In genomic region chrX:135559665-135560064, GRCm38 (mm10) we compare ENCODE assay signal across 10 mouse cellular contexts. TPM values are rescaled to one million over a fixed set of nuclear protein-coding genes. Genes with fewer than 3 reads are reported as not detected.
A peak's percentile ranks its signal among the peaks of the same experiment; 100 is the strongest.
DNase-seq lines count a peak whose midpoint lies in the region; ATAC-seq and TF ChIP-seq lines count a peak whose summit lies in the region.
"Not testable (repeated sequence)": the region's sequence is repeated elsewhere in the genome, so short reads cannot be mapped to it uniquely, and the experiment has no call there.
"Had no signal": no experiment of that assay in that cellular context is flagged by ENCODE, and none has a peak within 500 bp of the region (broad histone marks: within the 10 kb centered on the region; RNA-seq: fewer than 3 reads in every experiment).

No protein-coding gene starts in this region.

- H3K27me3 ChIP-seq in embryonic facial prominence, embryonic 11.5 days (ENCODE audit: control insufficient read depth, insufficient read depth, low read length); limb, embryonic 11.5 days (ENCODE audit: control insufficient read depth, insufficient read depth, low read length): not testable (repeated sequence)

- not testable (repeated sequence) for H3K27ac ChIP-seq in embryonic facial prominence, embryonic 11.5 days (replicated peaks; ENCODE audit: low read depth, low read length); limb, embryonic 11.5 days (replicated peaks; ENCODE audit: low read depth, low read length)

- DNase-seq in CD8-positive naive resting alpha-beta T cell, adult 2 months (ENCODE audit: low read depth in 2 of 2, low spot score in 2 of 2), result peak; percentile 2 to 19
- peak; percentile 16 for DNase-seq in brain, embryonic 14.5 days (ENCODE audit: low read depth)
- peak; percentile 28 for DNase-seq in embryonic facial prominence, embryonic 11.5 days (ENCODE audit: low spot score)
- peak; percentile 19 to 35 for DNase-seq in heart, postnatal 14 days
- DNase-seq in kidney, postnatal 36 days, result peak; percentile 12 to 60
- peak; percentile 22 for DNase-seq in limb, embryonic 11.5 days (ENCODE audit: low spot score)
- DNase-seq in naive thymus-derived CD4-positive, alpha-beta T cell, adult 2 months (ENCODE audit: low read depth), result peak; percentile 35
- peak; percentile 25 for DNase-seq in thymus, postnatal 25 days

- not testable (repeated sequence) for H3K36me3 ChIP-seq in embryonic facial prominence, embryonic 11.5 days (replicated peaks; ENCODE audit: control insufficient read depth, insufficient read depth, low read depth, low read length); limb, embryonic 11.5 days (ENCODE audit: control insufficient read depth, insufficient read depth, low read length)

- TF ChIP-seq CTCF in brain, embryonic 14.5 days (IDR thresholded peaks at IDR 0.05; ENCODE audit: borderline replicate concordance, extremely low read depth, insufficient read depth, insufficient read length), result peak; percentile 29; the same call in 1 of the 2 replicates

- H3K9me3 ChIP-seq in embryonic facial prominence, embryonic 11.5 days (replicated peaks; ENCODE audit: control insufficient read depth, low read length); limb, embryonic 11.5 days (ENCODE audit: control insufficient read depth, low read length): not testable (repeated sequence)

- intact Hi-C loops in heart, postnatal 14 days (cut with DNase I), result loop anchor here (10.0 kb wide), 2 partner anchors 235 to 415 kb away; partner anchors contain the start of gene Bhlhb9

- ATAC-seq in embryonic facial prominence, embryonic 11.5 days (replicated peaks; ENCODE audit: insufficient number of reproducible peaks, low FRiP score, low TSS enrichment, low read depth); limb, embryonic 11.5 days (ENCODE audit: insufficient number of reproducible peaks, low FRiP score, low TSS enrichment, low read depth): not testable (repeated sequence)

- WGBS in embryonic facial prominence, embryonic 11.5 days, result 32% methylated on average over 8 of the region's 8 CpGs
- WGBS in limb, embryonic 11.5 days, result 29% methylated on average over 8 of the region's 8 CpGs

- H3K4me2 ChIP-seq in embryonic facial prominence, embryonic 11.5 days (ENCODE audit: low read depth, low read length); limb, embryonic 11.5 days (ENCODE audit: low read depth, severe bottlenecking): not testable (repeated sequence)

- H3K4me3 ChIP-seq in embryonic facial prominence, embryonic 11.5 days (ENCODE audit: low read depth, low read length); limb, embryonic 11.5 days (ENCODE audit: low read depth, low read length): not testable (repeated sequence)

- not testable (repeated sequence) for TF ChIP-seq POLR2A in brain, embryonic 14.5 days (IDR thresholded peaks at IDR 0.05; ENCODE audit: borderline replicate concordance, extremely low read depth, insufficient read depth, insufficient read length, poor library complexity, severe bottlenecking)

- not testable (repeated sequence) for H3K4me1 ChIP-seq in embryonic facial prominence, embryonic 11.5 days (ENCODE audit: control insufficient read depth, insufficient read depth, low read length); limb, embryonic 11.5 days (ENCODE audit: control insufficient read depth, insufficient read depth, low read length)

- not testable (repeated sequence) for H3K9ac ChIP-seq in embryonic facial prominence, embryonic 11.5 days (replicated peaks; ENCODE audit: low read length); limb, embryonic 11.5 days (ENCODE audit: low read length)

RNA-seq across cellular contexts. Expression of gene Nxf7, which starts 38.9 kb away (rescaled TPM):
- polyA plus RNA-seq in brain, embryonic 14.5 days (2012; rRNA removed), result 0.15 TPM in 1 of 2 replicates, not detected in the other
- 0.08 TPM in 1 of 2 replicates, not detected in the other for polyA plus RNA-seq in embryonic facial prominence, embryonic 11.5 days (2014; fragmentation: Nextera tagmentation; extraction: Ambion mirVana)
- under 1 TPM in 1 of 2 experiments, not detected in 1; 0.10 TPM for total RNA-seq in heart, postnatal 14 days (2021)
- polyA plus RNA-seq in limb, embryonic 11.5 days (2014; fragmentation: Nextera tagmentation; extraction: Ambion mirVana), result 0.15 TPM in 1 of 2 replicates, not detected in the other
- polyA plus RNA-seq: liver, embryonic 15.5 days; stomach, embryonic 16.5 days had no signal
